Mouse (Mus musculus): ENCODE results near the gene 2510002D24Rik.
A peak's percentile ranks its signal among the peaks of the same experiment; 100 is the strongest.

2510002D24Rik gene

GRCm38 (mm10) chr16:18836468-18837208, at the start of gene 2510002D24Rik, which contains the start of gene Gm28539:
2510002D24Rik (plus strand) TSS chr16:18836578.
Gm28539 (plus strand) TSS chr16:18836584.
- DNase-seq (ENCODE audit: low spot score in 2 of 2): peak; percentile 96 to 97

- no peak for DNase-seq (ENCODE audit: low spot score in 2 of 2)
These were observed 49.7 kb upstream of the 2510002D24Rik start for GRCm38 (mm10) chr16:18786652-18787051.

- DNase-seq (ENCODE audit: low spot score in 2 of 2): no peak
These were observed 47.6 kb upstream of the 2510002D24Rik start for GRCm38 (mm10) chr16:18788627-18789406.

GRCm38 (mm10) chr16:18795223-18795899, 41.0 kb upstream of the 2510002D24Rik start:
- peak in 1 of 2 experiments; percentile 64 for DNase-seq (ENCODE audit: low spot score in 2 of 2)

DNA sequence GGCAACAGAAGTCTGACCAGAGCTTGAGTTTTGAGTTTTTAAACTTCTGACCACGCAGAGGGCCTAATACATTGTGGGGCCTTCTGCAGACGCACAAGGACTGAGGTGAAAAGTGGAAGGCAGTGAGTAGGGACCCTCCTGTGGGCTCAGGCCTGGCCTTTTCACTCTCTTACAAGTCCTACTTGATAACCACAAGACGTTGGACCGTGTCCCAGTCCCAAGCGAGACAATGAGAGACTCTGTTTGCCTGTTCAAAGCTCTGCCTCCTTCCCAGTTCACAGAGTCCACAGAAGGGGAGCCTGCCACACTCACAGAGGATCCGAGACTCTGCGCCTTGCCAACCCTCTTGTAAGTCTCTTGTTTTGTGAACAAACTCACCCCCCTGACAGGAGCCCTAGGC, 39.7 kb upstream of the 2510002D24Rik start:
- DNase-seq (ENCODE audit: low spot score in 2 of 2): peak in 1 of 2 experiments; percentile 49

GRCm38 (mm10) chr16:18798151-18798550, 38.2 kb upstream of the 2510002D24Rik start:
- DNase-seq (ENCODE audit: low spot score in 2 of 2): no peak

GRCm38 (mm10) chr16:18798841-18799240, 37.5 kb upstream of the 2510002D24Rik start:
- peak; percentile 80 to 85 for DNase-seq (ENCODE audit: low spot score in 2 of 2)

DNA sequence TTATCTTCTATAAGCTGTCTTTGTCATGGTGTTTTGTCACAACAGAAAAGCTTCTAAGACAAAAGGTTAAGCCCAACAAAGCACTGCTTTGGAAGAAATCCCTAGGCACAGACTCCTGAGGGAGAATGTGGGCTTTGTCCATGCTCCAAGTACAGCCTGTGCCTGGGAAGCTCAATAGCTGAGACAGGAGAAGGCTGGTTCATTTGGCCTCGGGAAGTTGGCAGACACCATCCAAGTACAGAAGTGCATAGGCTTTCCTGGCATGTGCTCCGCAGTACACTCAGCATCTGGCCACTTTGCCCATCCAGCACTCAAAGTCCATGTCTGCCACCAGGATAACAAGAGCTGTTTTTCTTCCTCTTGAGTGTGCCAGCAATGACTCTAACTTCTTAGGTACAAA, 30.6 kb upstream of the 2510002D24Rik start:
- no peak for DNase-seq (ENCODE audit: low spot score in 2 of 2)

- no peak for DNase-seq (ENCODE audit: low spot score in 2 of 2)
These were observed 27.4 kb upstream of the 2510002D24Rik start for GRCm38 (mm10) chr16:18809001-18809400.

DNA sequence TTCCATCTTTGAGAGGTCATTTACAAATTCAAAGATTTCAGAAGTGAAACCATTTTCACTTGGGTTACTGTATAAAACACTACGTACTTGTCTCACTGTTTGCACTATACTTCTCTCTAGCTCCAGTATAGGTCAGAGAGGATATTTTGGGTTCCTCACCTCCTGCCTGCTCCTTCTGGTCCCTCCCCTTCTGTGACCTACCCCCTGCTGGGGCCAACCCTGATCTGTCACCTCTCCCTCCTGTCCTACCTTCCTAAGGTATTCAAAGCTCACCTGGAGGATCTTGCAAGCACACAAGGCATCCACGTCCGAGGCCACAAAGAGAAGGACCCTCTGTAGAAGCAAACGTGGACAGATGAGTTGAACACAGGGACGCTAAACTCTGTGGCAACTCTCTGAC, 25.3 kb upstream of the 2510002D24Rik start:
- DNase-seq (ENCODE audit: low spot score in 2 of 2): no peak

DNA sequence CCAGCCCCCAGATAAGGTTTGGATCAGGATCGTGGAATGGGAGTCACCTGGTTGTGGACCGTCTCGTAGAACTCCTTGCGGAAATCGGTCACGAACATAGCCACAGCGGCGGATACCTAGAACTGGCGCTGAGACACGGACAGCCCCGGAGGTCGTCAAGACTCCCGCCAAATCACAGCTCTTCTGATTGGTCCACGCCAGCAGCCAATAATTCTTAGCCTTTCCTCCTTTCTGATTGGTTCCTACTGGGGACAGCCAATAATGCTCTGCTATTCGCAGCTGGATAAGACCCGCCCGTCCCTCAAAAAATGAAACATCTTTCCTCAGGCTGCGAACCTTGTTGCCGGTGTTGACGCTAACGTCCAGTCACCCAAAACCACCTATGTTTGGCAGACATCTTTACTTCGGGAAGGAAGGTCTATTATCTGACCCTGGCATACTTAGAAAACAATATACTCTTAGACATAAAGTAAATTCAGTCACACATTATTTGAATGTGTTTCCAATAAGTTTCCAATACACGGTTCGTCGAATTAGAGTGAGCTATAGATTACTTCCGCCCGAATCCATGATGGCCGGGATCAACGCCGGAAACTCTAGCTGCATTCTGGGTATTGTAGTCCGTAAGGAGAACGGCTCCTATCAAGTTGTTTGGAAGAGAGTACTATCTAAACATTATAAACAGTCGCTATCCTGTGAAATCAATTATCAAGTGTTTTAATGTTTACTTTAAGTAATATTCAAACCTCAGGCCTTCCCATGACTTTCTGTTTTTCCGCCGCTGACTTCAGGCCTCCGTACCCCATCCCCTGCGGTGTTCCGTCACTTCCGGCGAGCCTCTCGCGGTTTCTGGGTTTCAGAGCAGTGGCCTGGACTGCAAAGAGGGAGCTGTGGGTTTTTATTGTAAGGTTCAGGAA, 24.7 kb upstream of the 2510002D24Rik start, which contains the start of the genes Ufd1 and Cdc45:
Gene Ufd1, plus strand, starts transcription at position 312 of the 917 bp plus-strand sequence.
Gene Cdc45, minus strand, starts transcription at position 520 of the 917 bp plus-strand sequence.
- peak; percentile 91 to 96 for DNase-seq (ENCODE audit: low spot score in 2 of 2)

GRCm38 (mm10) chr16:18812385-18812910, 23.9 kb upstream of the 2510002D24Rik start:
- DNase-seq (ENCODE audit: low spot score in 2 of 2): no peak

GRCm38 (mm10) chr16:18822356-18822755, 14.0 kb upstream of the 2510002D24Rik start:
- no peak for DNase-seq (ENCODE audit: low spot score in 2 of 2)

DNA sequence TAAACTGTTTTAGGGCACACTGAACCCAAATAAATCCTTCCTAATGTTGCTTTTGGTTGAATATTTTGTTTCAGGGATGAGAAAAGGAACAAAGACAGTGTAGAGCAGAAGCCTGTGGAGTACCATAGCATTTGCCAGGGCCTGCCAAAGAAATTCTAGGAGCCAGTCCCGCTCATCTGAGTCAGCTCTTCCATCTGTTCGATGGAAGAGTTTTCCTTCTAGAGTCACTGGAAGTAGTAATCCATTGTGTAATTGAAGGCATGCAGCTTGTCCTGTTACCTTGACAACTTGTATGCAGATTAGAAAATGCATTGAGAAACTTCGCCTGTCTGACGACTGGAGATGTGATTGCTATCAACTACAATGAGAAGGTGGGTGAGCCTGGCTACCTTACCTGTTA, 13.5 kb upstream of the 2510002D24Rik start:
- DNase-seq (ENCODE audit: low spot score in 2 of 2): no peak

DNA sequence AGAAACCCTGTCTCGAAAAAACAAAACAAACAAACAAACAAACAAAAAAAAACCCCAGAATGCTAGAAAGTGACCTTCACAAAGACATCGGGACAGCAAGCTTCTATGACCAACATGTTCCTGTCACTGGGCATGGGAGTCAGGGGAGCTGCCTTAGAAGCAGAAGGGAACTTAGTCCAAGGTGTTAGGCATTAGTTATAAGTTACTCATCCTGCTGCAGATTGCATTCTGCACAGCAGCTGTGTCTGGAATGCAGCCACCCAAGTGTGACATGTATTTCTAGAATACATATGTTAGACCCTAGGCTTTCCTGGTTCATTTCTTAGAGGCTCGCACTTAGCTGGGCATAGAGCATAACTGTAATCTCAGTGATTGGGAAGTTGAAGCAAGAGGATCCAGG, 7.7 kb upstream of the 2510002D24Rik start:
- no peak for DNase-seq (ENCODE audit: low spot score in 2 of 2)

GRCm38 (mm10) chr16:18829102-18829501, 7.3 kb upstream of the 2510002D24Rik start:
- DNase-seq (ENCODE audit: low spot score in 2 of 2): no peak

DNA sequence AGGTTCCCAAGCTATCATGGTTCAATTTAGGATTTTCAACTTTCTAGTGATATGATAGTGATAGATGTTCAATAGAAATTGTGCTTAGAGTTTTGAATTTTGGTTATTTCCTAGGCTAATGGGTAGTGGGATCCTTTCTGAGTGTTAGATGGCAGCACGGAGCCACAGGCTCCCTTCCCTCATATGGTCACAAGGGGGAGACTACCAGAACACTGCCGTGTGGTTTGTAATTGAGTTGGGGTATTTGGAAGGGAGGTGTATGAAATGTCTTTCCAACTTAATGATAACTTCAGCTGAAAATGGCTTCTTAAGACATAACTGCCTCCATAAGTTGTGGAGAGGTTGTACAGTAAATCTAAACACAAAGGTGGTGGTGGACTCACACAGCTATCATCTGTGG, 2.9 kb upstream of the 2510002D24Rik start:
- no peak for DNase-seq (ENCODE audit: low spot score in 2 of 2)

- no peak for DNase-seq (ENCODE audit: low spot score in 2 of 2)
These were observed 308 bp upstream of the 2510002D24Rik start for GRCm38 (mm10) chr16:18836073-18836467.

DNA sequence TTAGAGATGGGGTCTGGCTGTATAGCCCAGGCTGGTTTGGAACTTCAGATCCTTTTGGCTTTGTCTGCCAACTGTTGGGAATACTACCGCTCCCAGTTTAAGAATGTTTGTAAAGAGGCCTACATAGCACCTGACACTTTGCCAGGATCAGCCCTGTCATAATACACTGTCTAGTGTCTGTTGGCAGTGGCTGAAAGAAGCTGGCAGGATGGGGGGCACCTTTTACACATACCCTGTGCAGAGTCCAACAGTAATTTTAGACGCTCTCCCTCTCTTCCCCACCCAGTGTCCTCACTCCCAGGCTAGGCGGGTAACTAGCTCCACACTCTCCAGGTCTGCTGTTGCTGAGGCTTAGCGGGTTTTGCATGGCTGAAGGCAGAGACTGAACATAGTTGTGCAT, 2.0 kb downstream of the 2510002D24Rik start:
- no peak for DNase-seq (ENCODE audit: low spot score in 2 of 2)

- no peak for DNase-seq (ENCODE audit: low spot score in 2 of 2)
These were observed 10.0 kb downstream of the 2510002D24Rik start for GRCm38 (mm10) chr16:18846301-18846820.
